Mouse (Mus musculus) C2C12 (cell line): Measurements from ENCODE around the gene Naaladl2. TPM values are rescaled to one million over a fixed set of nuclear protein-coding genes. Genes with fewer than 3 reads are reported as not detected.

ENCODE experiments used
- H3K27me3 ChIP-seq: one replicate; pipeline ENCODE4 v1.6.1; 2011; ENCODE audit not compliant: control insufficient read depth, insufficient read depth, insufficient read length
- H3K36me3 ChIP-seq: one replicate; pipeline ENCODE4 v1.6.1; 2011; ENCODE audit not compliant: control insufficient read depth, insufficient read depth
- H3K4me3 ChIP-seq: one replicate; pipeline ENCODE4 v1.5.1; 2011; ENCODE audit warnings: mild to moderate bottlenecking, control low read depth; ENCODE audit not compliant: poor library complexity, insufficient read depth, severe bottlenecking
- H3K79me2 ChIP-seq: one replicate; pipeline ENCODE4 v1.6.1; 2011; ENCODE audit not compliant: control insufficient read depth, insufficient read depth
- H3K79me3 ChIP-seq: one replicate; pipeline ENCODE4 v1.6.1; 2011; ENCODE audit warnings: low read depth, control low read depth
- H3ac ChIP-seq: one replicate; pipeline ENCODE3; 2011; ENCODE audit warnings: low read depth; ENCODE audit not compliant: control insufficient read depth, insufficient read length
- CEBPB ChIP-seq: IDR thresholded peaks from one replicate; pipeline ENCODE4 v1.6.1; 2011; ENCODE audit warnings: low read depth, mild to moderate bottlenecking, control low read depth, moderate library complexity
- CTCF ChIP-seq: IDR thresholded peaks from one replicate; pipeline ENCODE4 v1.5.1; 2011; ENCODE audit not compliant: control insufficient read depth, insufficient read depth, insufficient read length
- FOSL1 ChIP-seq: IDR thresholded peaks from one replicate; pipeline ENCODE4 v1.8.0; 2011; ENCODE audit warnings: mild to moderate bottlenecking, low read length; ENCODE audit not compliant: poor library complexity, insufficient read depth, severe bottlenecking
- MAX ChIP-seq: IDR thresholded peaks from one replicate; pipeline ENCODE4 v1.6.1; 2011; ENCODE audit warnings: mild to moderate bottlenecking, control low read depth
- MYOD1 ChIP-seq: IDR thresholded peaks from one replicate; pipeline ENCODE4 v1.6.1; 2011; ENCODE audit warnings: low read depth; ENCODE audit not compliant: control insufficient read depth, insufficient read length
- MYOG ChIP-seq: IDR thresholded peaks from one replicate; pipeline ENCODE4 v1.6.1; 2011; ENCODE audit not compliant: control insufficient read depth, insufficient read length; ENCODE audit errors: extremely low read depth
- USF1 ChIP-seq: IDR thresholded peaks from one replicate; pipeline ENCODE4 v1.6.1; 2011; ENCODE audit warnings: low read depth, mild to moderate bottlenecking, control low read depth, moderate library complexity
- long read RNA-seq, 2 experiments: library from polyadenylated mRNA; unstranded; transcript quantifications; one replicate each; pipeline ENCODE4 v2.0.0; 2019 to 2020
- polyA plus RNA-seq: library from polyadenylated mRNA; unstranded; fragments of >200 nt; fragmentation: generic; extraction: Trizol; gene quantifications from one replicate; pipeline ENCODE4 v1.2.1, GENCODE M21; 2012; ENCODE audit warnings: missing spikeins

Gene Naaladl2
- not detected for polyA plus RNA-seq
- long read RNA-seq, experiment 1, partial matches to known transcripts = 0 of 3 reads
- long read RNA-seq, experiment 1, other reads (novel, unspliced or antisense) = 3 of 3 reads
- long read RNA-seq, experiment 2 = 0 reads

DNA sequence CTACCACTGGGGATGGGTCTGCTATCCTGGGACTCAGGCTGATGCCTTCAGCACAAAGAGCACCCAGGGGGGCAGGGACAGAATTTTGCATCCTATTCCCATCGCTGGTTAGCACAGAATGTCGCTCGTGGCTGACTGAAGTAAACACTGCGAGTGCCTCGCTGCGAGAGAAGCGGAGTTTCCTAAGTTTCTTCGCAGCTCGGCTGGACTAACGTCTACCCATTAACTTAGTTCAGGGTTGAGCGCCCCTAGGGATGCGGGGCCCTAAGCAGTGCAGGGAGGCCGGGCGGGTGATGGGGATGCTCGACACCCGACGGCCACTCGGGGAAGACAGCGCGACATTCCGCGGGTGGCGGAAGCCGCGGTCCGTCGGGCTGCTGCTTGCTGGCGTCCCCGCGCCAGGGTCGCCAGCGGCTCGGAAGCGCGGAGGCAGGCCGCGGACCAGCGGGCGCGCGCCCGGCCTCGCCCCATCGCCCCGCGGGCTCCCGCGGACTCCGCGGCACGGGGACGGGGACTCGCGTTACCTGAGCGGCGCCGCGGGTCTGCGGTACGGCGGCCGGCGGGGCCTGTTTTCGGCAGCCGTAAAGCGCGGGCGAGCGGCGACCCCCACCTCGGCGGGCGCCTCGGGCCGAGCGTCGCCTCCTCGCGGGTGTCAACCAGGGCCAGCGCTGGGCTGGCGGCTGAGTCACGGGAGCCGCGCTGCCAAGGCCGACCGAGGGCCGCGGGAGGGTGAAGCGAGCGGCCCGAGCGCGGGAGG, at the start of gene Naaladl2:
Gene Naaladl2, minus strand, starts transcription at position 707 of the 757 bp plus-strand sequence.
- TF ChIP-seq MYOD1 = no peak
- no peak for TF ChIP-seq FOSL1
- TF ChIP-seq MAX = no peak
- no peak for TF ChIP-seq USF1
- no peak for TF ChIP-seq MYOG
- TF ChIP-seq CTCF = no peak
- H3K79me3 ChIP-seq = no peaks in the 10 kb centered on the region
- no peaks in the 10 kb centered on the region for H3K27me3 ChIP-seq
- no peak within 1 kb of the TSS for H3K4me3 ChIP-seq
- H3K79me2 ChIP-seq = no peaks in the 10 kb centered on the region
- no peak within 1 kb of the TSS for H3ac ChIP-seq
- H3K36me3 ChIP-seq = no peaks in the 10 kb centered on the region

DNA sequence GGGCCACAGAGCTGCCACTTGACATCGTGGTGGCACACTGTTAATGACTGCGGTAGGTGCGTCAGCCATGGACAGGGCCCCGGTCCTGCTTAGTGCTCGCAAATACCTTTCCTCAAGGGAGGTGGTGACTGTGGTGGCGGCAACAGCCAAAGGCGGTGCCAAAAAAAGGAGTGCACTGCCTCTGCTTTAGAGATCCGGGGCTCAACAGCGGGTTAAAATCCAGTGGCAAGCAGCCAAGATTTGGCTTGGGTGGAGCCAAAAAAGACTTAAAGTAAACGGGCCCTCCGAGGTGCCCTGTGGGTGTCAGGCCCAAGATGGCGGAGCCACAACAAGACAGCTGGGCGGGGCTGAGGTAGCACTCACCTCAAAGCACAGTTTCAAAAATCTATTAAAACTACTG, 7.7 kb upstream of the Naaladl2 start:
- no peaks in the 10 kb centered on the region for H3K27me3 ChIP-seq
- TF ChIP-seq CEBPB (no peak), MYOG (no peak), MAX (no peak), FOSL1 (no peak), CTCF (no peak), MYOD1 (no peak), USF1 (no peak)
- H3K36me3 ChIP-seq = no peaks in the 10 kb centered on the region
- no peak overlapping the region for H3K4me3 ChIP-seq
- H3ac ChIP-seq = no peak overlapping the region
- no peaks in the 10 kb centered on the region for H3K79me2 ChIP-seq
- H3K79me3 ChIP-seq = no peaks in the 10 kb centered on the region

DNA sequence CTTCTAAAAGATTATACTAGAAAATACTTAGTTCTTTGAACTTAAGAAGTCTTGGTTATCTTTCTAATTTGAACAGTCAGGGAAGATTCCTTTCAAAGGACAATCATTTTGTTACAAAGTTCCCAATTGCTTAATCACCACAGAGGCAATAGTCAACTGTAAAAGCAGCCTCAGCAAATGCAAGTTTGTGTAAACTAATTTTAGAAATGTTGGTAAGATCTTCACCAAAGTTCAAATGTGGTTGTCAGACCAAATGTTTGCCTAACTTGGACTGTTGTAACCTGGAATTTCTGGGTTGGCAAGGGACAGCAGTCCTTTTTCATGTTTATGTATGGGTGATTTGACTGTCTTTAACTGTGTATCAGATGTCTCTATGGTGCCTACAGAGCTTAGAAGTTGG, 3.2 kb upstream of the Naaladl2 start:
- Histone ChIP-seq H3ac (no peak overlapping the region), H3K79me3 (no peaks in the 10 kb centered on the region), H3K36me3 (no peaks in the 10 kb centered on the region), H3K4me3 (no peak overlapping the region), H3K27me3 (no peaks in the 10 kb centered on the region), H3K79me2 (no peaks in the 10 kb centered on the region)
- TF ChIP-seq FOSL1 (no peak), MAX (no peak), CEBPB (no peak), CTCF (no peak), MYOD1 (no peak), USF1 (no peak), MYOG (no peak)

DNA sequence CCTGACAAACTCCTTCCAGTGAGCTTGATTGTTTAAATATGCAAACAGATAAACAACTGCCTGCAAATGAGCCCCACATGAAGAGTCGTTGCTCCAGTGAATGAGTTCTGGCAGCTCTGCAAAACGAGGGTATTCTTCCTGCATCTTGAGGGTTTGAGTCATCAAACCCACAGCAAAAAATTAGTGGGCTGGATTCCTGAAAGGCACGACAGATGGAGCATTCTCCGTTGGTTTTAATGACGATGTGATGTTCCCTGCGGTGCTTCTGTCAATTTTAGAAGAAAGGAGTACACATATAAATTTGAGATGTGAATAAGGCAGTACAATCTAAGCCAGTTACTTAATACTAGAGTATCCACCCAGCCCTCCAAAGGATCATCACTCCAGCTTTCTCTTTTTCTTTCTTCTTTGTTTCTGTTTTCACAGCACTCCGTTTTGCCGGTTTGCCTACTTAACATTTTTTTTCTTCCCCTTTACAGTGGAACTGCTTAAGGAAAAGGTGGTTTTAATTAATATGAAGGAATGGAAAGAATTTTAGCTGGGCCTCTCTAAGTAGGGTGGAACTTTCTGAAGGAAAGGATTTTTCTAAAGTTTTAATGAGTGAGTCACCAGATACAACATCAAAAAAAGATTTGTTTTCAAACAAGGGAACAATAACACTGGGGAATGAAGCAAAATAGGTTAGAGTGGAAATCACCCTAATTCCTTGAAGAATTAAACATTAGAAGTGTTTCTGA, 1.1 kb upstream of the Naaladl2 start:
- TF ChIP-seq MYOG (no peak), MAX (no peak), CEBPB (no peak), MYOD1 (no peak), CTCF (no peak), FOSL1 (no peak), USF1 (no peak)
- Histone ChIP-seq H3ac (no peak overlapping the region), H3K79me3 (no peaks in the 10 kb centered on the region), H3K27me3 (no peaks in the 10 kb centered on the region), H3K79me2 (no peaks in the 10 kb centered on the region), H3K4me3 (no peak overlapping the region), H3K36me3 (no peaks in the 10 kb centered on the region)

DNA sequence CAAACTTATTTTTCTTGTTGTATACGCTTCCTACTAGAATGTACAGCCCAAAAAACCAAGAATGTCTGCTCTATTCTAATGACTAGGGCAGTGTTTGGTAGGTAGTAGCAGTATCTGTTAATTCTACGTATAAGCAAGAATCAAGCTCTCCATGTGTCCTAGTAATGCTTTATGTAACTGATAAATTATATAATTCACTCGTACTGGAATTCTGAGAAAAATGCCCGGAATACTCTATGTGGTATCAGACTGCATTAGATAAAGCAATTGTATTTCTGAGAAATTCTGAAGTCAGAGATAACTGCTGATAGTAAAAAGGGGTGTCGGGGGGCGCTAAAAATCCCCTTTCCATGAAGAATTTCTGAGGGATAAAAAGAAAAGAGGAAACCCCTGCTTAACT, 950 bp downstream of the Naaladl2 start:
- Histone ChIP-seq H3K4me3 (no peak overlapping the region), H3K79me3 (no peaks in the 10 kb centered on the region), H3ac (no peak overlapping the region), H3K27me3 (no peaks in the 10 kb centered on the region), H3K79me2 (no peaks in the 10 kb centered on the region), H3K36me3 (no peaks in the 10 kb centered on the region)
- TF ChIP-seq USF1 (no peak), MYOG (no peak), MYOD1 (no peak), CTCF (no peak), MAX (no peak), CEBPB (no peak), FOSL1 (no peak)
